Mouse (Mus musculus) frontal cortex, adult 2 months (tissue): ENCODE measurements around the gene Blcap. TPM values are rescaled to one million over a fixed set of nuclear protein-coding genes. Genes with fewer than 3 reads are reported as not detected.
A peak's percentile ranks its signal among the peaks of the same experiment; 100 is the strongest.
"Not testable (repeated sequence)": the region's sequence is repeated elsewhere in the genome, so short reads cannot be mapped to it uniquely, and the experiment has no call there.

Experiments used
- DNase-seq, 2 experiments: peaks; one replicate each; pipeline ENCODE4 v3.0.0; 2022; ENCODE audit warnings: low spot score in 1 of 2; ENCODE audit errors: extremely low spot score in 1 of 2
- polyA plus RNA-seq: library from polyadenylated mRNA; depleted of rRNA; stranded (reverse); fragments of >200 nt; gene quantifications from 2 replicates; pipeline ENCODE4 v1.2.3, GENCODE M21; 2012; rRNA removed

Blcap gene
- 107 and 113 TPM in 2 replicates for polyA plus RNA-seq

DNA sequence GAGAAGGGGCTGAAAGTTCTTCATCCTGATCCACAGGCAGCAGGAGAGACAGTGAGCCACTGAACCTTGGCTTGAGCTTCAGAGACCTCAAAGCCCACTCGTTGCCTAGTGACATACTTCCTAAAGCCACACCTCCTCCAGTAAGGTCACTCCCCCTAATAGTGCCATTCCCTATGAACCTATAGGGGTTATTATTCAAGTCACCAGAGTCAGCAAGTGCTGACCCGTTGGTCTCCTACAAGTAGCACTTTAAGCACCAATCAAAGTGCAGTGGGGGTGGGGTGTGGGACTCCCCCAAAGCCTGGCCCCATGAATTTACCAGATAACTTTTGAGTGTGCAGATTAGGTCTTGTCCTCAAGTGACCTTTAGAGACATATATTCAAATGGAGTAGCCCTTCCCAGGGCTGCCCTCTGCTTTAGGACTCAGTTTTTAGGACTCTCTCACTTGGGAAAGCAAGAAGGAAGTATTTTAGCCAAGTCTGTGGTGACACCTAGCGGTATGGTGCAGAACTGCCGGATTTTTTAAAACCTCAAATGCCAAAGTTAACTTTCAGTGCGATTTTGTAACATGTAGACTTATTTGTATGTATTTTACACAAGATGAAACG lies at the start of gene Blcap:
Blcap (minus strand) TSS at position 51 of the 609 bp plus-strand sequence.
- peak; percentile 41 to 80 for DNase-seq

DNA sequence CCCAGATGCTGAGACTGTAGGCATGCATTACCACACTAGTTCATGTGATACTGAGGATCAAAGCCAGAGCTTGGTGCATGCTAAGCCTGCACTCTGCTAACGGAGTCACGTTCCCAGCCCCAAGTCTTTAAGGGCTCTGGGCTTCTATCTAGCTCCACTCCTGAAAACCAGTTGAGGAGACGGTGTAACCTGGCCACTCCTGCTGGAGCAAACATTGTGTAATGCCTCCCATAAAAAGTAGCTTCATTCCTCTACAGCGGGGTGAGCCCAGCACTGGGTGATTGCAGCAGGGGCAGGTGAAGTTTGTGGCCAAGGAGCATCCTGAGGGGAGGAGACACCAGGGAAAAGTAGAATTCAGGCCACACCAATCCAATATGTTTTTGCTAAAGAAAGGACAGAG lies 47.3 kb upstream of the Blcap start:
- DNase-seq, result no peak

DNA sequence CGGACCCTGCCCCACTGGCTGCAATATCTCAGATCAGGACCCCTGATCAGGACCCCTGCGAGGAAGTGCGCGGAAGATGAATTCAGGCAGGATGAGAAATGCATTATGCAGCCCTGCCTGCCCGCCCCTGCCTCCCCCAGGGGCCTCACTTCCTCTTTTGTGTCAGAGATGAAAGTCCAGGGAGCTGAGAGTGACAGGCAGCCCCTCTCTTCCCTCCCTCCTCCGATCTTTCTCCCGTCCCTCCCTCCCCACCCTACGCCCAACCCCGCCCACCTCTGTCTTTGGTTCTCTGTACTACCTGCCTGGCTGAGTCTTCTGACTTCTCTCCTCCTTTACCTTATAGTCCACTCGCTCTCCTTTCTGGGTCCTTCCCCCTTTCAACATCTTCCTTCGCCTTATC lies 42.9 kb upstream of the Blcap start:
- no peak for DNase-seq

DNA sequence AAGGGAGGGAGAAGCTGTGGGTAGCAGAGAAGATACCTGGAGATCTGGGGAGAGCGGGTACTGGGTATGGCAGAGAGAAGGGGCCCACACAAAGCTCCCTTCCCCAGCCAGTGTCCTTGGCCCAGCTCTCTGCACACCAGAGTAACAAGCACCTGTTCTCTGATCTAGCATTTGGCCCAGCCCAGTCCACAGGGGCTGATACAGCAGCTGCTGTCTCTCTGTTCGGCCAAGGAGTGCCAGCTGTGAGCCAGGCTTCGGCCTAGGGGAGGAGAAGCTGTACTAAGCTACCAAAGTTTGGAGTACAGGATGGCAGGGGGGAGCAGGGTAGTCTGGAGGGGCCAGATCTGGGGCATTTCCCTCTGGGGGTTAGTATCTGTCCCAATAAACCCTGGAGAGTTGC lies 40.7 kb upstream of the Blcap start:
- no peak for DNase-seq

DNA sequence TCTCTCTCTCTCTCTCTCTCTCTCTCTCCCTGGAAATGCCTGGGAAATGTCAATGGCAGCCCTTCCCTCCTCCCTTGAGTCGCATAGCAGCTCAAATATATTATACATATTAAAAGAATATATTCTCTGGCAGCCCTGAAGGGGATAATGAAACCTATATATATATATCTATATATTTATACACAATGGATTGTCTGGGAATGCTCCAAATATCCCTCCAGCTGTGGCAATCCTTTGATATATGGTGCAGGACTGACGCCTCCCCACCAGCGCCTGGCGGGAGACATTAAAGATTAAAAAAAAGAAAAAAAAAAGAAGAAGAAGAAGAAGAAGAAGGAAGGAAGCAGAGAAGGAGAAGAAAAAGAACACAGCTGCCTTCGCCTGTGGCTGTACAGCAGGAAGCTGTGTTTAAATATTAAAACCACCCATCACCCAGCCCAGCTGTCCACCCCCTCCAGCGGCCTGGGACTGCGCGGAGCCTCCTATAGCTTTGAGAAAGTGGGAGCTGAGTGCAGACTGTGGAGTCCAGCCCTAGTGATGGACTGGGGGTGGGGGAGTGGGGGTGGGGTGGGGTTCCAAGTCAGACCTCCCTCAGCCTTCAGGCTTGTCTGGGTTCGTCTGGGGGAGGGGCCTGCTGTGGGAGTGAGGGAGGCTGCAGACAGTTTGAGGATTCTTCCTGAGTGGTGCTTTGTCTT lies 36.6 kb upstream of the Blcap start:
- DNase-seq, result no peak

DNA sequence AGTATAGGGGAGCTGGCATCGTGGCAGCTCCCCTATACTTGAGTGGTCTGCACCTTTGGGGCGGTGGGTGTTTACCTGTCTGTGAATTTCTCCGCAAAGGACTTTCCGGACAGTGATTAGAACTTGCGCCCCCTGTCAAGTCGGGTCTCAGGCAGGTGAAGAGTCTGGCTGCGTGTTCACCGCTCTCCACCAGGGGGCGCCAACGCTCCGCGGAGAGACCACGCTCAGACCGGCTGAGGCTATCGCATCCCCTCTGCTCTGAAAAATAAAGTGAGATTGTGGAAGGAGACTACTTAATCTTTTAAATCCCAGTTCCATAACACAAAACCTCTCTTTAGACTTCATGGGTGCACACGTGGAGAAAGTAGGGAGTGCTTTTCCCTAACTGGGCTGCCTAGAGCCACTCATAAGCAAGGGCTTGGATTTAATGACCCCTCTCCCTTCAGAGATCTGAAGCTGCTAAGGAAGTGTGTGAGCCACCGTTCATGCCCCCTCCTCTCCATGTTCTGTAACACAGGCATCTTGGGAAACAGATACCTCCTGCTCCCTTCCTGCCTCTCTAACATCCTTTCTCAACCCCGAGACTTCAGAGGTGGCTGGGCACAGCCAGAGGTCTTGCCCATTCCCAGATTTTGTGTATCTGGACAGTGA lies 34.1 kb upstream of the Blcap start:
- peak; percentile 30 to 92 for DNase-seq

DNA sequence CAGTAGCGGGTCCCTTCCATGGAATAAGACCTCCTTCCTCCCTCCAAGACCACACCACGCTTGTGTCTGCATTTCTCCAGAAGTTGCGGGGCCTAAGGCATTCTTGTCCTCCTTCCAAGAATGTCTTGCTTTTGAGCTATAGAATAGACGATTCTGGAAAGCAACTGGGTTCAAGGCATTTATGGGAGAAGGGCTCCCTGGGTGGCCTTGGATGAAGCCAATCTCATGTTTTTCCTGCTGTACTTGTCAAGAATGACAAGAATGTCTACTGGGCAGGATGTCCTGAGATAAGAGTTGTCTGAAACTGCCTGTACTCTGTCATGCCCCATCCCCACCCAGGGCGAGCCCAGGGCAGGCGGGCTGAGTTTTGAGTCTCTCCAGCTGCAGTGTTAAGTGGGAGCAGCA lies 30.4 kb upstream of the Blcap start:
- no peak for DNase-seq

DNA sequence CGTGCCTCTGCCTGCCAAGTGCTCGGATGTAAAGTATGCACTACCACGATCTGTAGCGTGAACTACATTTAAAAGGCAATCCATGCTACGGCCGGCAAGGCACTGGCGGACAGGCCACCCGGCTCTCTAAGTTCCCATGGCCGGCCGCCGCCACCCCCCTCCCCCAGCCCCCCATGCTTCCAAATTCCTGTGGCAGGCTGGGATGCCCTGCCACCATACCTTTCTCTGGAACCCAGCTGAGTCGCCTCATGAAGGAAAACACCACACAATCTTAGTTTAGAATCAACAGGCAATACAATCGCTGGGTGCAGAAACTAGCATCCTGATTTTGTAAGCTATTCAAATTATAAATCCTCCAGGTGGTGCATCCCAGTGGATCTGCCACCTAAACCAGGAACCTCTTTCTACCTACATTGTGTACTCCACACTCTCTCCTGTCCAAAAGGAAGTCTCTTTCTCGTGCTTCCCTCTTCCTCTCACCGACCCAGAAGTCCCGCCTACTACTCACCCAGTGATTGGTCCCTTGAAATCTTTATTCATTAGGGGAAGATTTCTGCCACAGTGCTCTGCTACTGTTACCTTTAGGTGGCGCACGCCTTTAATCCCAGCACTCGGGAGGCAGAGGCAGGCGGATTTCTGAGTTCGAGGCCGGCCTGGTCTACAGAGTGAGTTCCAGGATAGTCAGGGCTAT lies 25.9 kb upstream of the Blcap start:
- no peak for DNase-seq

DNA sequence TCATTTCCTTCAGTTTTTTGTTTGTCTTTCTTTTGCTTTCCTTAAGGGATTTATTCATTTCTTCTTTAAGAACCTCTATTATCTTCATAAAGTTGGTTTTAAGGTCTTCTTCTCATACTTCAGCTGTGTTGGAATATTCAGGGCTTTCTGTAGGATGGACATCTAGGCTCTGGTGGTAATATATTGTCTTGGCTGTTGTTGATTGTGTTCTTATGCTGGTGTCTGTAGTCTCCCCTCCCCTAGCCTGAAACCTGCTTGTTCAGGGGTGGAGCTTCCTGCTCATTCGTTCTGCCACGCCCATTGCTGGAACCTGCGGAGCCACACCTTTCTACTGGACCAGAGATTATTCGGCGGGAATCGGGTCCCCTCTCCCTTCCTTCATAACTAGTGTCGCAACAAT lies 14.3 kb upstream of the Blcap start:
- not testable (repeated sequence) for DNase-seq

DNA sequence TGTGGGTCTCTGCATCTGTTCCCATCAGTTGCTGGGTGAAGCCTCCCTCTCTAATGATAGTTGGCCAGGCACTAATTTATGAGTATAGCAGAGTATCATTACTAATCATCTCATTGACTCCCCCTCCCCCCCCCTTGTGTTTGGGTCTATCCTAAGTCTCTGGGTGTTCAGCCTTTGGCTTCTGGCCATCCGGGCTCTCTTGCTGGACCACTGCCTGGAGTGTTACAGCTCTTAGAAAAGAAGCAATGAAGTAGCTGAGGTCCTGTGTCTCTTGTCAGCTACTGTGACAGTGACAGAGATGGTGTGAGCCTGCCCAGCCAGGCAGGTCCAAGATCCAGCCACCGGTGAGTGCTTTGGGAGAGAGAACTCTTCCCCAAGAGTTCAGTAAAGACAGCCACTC lies 1.7 kb upstream of the Blcap start:
- no peak for DNase-seq

DNA sequence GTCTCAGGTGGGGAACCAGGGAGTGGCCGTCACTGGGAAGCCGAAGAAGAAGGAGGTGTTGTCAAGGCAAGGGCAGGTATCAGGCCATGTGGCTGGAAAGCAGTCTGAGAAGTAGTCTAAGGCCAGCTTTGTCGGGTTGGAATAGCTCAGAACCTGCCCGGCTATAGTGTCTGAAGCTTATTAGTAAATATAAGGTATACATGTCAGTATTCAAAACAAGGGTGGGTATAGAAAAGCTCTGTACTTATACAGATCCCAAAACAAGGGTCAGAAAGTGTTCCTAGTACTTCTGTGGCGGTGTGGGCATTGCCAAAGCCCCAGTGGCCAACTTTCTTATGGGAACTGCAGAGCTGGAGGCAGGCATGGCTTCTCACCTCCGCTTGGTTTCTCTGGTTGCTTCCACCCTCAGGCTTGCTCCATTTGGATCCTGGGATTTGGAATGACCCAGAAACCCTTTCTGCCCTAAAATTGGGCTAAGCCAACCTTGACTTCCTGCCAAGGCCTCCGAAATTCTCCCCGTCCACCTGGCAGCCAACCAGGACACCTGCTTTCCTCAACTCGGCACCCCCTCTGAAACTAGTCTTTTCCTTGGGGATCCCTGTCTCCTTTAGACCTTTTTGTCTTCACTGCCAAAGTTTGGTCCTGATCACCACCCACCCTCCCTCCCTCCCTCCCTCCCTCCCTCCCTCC lies 1.1 kb downstream of the Blcap start:
- no peak for DNase-seq

DNA sequence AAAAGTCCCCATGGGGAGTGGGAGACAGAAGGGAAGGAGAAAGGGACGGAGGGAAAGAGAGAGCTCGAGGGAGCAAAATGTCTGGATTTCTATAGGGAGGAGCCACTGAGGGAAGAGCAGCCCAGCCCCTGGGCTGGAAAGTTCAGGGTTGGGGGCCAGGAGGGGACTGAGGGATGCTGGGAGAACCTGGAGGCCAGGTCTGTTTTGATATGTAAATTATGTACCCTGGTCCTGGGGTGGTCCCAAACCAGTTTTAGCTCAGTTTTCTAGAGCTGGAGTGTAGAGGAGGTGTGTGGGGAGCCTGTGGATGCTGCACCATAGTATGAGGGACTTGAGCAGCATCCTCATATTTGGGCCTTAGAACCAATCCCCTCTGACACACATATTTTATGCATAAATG lies 2.2 kb downstream of the Blcap start:
- DNase-seq, result no peak

DNA sequence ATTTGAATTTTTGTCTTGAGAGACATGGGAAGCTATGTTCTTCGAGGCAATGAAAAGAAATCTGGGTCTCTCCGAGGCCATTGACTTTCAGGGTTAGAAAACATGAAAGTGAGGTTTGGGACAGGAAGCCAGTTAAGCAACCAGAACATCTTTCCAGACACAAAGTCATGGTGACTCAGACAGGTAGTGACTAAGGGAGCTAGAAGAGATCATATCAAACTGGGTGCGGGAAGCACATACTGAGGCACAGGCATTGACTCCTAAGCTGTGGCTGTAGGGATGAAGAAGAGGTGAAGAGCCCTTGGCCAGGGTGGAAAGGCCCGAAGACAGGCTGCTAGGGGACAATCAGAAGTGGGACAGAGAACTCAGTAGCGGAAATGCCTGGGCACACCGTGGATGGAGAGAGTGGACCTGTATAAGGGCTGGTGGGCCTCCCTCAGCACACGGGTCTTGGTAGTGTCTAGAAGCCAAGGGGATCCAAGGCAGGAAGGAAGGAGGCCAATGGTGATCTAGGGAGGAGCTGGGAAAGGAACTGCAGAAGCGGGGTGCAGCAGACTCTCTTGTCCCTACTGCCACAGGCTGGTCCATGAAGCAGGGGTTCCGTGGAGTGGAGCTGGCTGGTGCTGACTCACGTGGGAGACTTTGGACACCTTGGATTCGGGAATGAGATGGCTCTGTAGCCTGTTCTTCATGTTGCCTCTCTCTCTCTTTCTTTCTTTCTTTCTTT lies 3.7 kb downstream of the Blcap start:
- DNase-seq, result no peak

DNA sequence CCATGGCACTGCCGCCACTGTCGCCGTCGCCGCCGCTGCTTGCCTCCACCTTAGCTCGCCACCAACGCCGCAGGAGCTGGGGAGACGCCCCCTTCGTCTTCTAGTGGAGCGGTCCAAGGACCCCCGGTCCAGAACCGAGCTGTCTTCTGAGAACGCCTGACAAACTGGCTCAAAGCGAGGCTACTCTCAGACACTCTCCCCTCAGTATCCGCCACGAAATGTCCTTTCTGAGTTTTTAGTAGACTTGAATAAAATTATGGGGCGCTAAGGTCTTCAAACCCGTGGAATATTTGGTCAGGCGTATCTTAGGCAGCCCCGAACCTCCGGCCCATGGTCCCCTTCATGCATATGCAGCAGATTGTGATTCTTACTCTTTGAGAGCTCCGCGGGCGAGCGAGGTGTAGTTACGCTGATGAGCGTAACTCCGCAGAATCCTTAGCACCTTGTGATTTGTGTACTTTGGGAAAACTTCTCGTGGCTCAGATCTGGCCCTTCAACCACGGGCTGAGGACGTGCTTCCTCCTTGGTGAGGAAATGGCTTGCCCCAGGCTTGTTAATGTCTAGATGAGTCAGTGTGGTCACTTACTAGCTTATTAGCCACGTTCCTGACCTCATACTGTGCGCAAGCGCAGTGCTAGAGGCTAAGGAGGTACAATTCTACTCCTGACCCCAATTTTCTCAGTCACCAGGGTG lies 4.7 kb downstream of the Blcap start:
- DNase-seq, result peak; percentile 70 to 89

DNA sequence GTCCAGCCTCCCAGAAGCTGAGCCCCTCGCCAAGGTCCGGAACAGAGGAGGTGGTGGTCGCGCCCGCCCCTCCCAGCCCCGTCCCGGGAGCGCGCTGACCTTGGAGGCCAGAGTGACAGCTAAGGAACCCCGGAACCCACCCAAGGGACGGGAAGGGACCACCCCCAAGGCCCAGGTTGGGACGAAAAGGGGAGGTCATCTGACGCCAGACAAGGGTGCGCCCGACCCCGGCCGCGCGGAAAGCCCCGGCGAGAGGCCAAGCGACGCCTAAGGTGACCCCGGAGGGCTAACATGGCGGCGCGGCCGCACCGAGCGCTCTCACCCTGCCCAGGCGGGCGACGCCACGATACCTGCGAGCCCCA lies 5.2 kb downstream of the Blcap start:
- no peak for DNase-seq

DNA sequence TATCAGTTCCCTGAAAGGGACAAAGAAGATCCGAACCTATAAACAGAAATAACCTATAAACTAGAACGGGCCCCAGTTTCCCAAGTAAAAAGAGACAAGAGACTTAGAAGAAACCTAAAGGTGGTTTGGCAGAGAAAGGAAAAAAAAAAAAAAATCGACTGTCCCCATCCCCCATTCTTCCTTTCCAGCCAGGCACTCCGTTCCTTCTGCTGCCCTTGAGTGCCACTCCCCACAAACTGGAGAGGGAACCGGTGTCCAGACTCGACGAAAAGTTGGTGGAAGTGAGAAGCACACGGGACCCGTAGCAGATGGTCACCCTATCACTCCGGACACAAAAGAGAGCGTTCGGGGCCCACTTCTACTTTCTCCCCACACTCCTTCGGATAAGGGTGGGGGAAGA lies 5.6 kb downstream of the Blcap start:
- no peak for DNase-seq

DNA sequence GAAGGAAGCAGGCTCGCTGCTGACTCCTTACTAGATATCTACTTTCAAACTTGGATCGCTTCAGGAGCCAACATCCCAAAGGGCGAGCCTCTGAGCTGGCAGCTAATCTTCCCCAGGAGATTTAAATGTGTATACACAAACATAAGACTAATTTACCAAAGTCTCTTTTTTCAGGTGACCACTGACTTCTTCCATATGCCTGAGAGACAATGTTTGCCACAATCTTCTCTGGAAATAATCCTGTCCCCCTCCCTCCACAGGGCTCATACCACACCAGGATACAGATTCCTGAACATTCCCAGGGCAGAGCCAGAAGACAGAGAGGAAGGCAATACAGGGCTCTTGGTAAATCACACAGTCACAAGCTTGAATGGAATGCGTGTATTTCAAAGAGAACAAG lies 6.4 kb downstream of the Blcap start:
- no peak for DNase-seq

DNA sequence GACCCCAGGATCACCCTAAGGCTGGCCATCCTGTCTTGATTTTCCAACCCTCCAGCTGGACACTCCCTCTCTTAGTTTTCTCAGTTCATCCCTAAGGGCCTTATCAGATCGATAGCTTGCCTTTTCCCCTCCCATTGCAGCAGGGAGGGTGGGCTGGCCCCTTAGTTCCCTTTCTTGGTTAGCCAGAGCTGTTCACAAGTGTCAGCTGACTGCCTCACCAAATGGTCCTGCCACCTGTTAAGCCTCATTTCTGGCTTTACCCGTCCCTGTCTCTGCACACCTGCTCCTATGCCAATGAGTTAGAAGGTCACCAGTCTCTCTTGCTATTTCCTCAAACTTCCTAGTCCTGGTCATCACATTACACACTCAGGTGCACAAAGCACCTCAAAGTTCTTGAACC lies 8.0 kb downstream of the Blcap start:
- DNase-seq, result no peak

DNA sequence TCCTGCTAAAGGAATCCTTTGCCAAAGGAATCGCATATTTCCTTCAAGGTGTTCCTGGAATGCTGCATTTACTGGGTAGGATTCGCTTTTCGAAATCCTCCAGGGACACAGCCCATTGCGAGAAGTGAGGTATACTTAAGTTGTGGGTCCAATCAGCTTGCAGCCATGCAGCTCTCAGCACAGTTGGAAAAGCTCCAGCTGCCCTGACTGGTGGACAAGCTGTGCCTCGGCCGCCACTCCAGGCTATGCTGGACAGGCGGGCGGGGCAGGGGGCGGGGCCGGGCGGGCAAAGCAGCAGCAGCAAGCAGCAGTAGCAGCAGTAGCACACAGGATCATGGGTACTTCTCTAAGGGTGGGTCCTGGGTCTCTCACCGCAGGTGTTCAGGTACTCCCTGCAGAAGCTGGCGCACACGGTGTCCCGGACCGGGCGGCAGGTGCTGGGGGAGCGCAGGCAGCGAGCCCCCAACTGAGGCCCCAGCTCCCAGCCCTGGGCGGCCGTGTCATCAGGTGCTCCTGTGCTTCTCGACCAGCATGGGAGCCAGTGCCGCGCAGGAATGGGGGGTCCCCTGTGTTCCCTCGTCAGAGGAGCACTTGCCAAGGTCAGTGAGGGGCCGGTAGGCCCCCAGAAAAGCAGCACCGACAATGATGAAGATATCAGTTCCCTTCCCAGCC lies 9.8 kb downstream of the Blcap start:
- peak in 1 of 2 experiments; percentile 69 for DNase-seq
